Comparison of ENCODE assay signal across 13 mouse cellular contexts in the genomic region with DNA sequence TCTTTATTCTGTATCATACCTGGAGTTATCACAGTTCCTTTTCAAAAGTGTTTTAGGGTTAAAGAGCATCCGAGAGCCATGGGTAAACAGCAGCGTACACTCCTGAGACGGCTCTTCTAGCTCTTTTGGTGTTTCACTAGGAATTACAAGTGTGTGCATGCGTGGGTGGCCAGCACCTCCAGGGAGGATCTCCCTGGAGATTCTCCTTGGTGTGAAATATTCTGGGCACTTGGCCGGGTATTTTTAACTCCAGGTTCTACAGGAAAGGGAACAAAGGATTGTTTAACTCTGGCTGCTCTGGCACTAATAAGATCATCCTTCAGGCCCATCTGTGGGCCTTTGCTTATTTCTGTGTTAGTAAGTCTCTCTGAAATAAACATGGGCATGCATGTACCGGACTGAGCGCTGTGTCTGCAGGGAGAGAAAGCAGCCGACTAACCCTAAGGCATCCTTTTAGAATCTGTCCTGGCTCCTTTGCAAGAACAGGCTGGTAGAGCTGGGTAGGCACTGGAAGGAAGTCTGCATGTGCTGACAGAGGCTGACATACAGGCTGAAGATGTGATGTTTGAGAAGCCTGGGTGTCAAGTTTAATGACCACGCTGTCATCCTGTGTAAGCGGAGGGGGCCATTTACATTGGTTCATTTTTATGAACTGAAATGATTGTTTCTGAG. TPM values are rescaled to one million over a fixed set of nuclear protein-coding genes. Genes with fewer than 3 reads are reported as not detected.
DNase-seq lines count a peak whose midpoint lies in the region; ATAC-seq and TF ChIP-seq lines count a peak whose summit lies in the region.
"Had no signal": no experiment of that assay in that cellular context is flagged by ENCODE, and none has a peak within 500 bp of the region (broad histone marks: within the 10 kb centered on the region; RNA-seq: fewer than 3 reads in every experiment).

No protein-coding gene starts in this region.

- TF ChIP-seq POLR2A in cortical plate, adult 2 months (IDR thresholded peaks at IDR 0.05; ENCODE audit: extremely low read depth, insufficient read depth, low read length): no peak

- no peak overlapping the region for H3K4me2 ChIP-seq in forebrain, embryonic 13.5 days
- no peak overlapping the region for H3K4me2 ChIP-seq in hindbrain, embryonic 16.5 days (ENCODE audit: low read length)
- H3K4me2 ChIP-seq in midbrain, embryonic 15.5 days: no peak overlapping the region
- H3K4me2 ChIP-seq: liver, embryonic 13.5 days; neural tube, embryonic 12.5 days had no signal

- H3K27me3 ChIP-seq in forebrain, embryonic 13.5 days: no peaks in the 10 kb centered on the region
- no peaks in the 10 kb centered on the region; the same call in 1 of the 2 replicates for H3K27me3 ChIP-seq in forebrain, embryonic 10.5 days (ENCODE audit: poor library complexity, severe bottlenecking)
- H3K27me3 ChIP-seq in hindbrain, embryonic 16.5 days (replicated peaks; ENCODE audit: control insufficient read depth, insufficient read depth, low read length): no peaks in the 10 kb centered on the region
- no peaks in the 10 kb centered on the region for H3K27me3 ChIP-seq in midbrain, embryonic 15.5 days (replicated peaks)
- H3K27me3 ChIP-seq: liver, embryonic 13.5 days; neural tube, embryonic 12.5 days had no signal

- peak overlapping the region; percentile 28; the same call in 1 of the 2 replicates for H3K9ac ChIP-seq in forebrain, embryonic 13.5 days
- no peak overlapping the region for H3K9ac ChIP-seq in hindbrain, embryonic 16.5 days (ENCODE audit: low read depth, low read length)
- no peak overlapping the region for H3K9ac ChIP-seq in midbrain, embryonic 15.5 days
- H3K9ac ChIP-seq: liver, embryonic 13.5 days; neural tube, embryonic 12.5 days had no signal

- ATAC-seq in forebrain, embryonic 13.5 days: peak; percentile 39; the same call in 1 of the 2 replicates
- peak; percentile 77 for ATAC-seq in hindbrain, embryonic 16.5 days
- peak; percentile 87 for ATAC-seq in midbrain, embryonic 15.5 days (replicated peaks)
- ATAC-seq in megakaryocyte progenitor cell, adult 5-6 weeks (replicated peaks; ENCODE audit: poor library complexity): no peak

- no peaks in the 10 kb centered on the region for H3K9me3 ChIP-seq in forebrain, embryonic 13.5 days (replicated peaks)
- no peaks in the 10 kb centered on the region for H3K9me3 ChIP-seq in forebrain, embryonic 10.5 days
- H3K9me3 ChIP-seq in hindbrain, embryonic 16.5 days (ENCODE audit: control insufficient read depth, low read length): no peaks in the 10 kb centered on the region; the same call in 1 of the 2 replicates
- H3K9me3 ChIP-seq in midbrain, embryonic 15.5 days: no peaks in the 10 kb centered on the region
- H3K9me3 ChIP-seq: heart, embryonic 10.5 days; liver, embryonic 13.5 days had no signal

- DNase-seq in forebrain, embryonic 10.5 days (ENCODE audit: extremely low spot score, low spot score): no peak
- DNase-seq in retina, embryonic 14.5 days (ENCODE audit: low spot score): no peak
- DNase-seq in thymus, adult 18-20 months: no peak
- DNase-seq: liver, embryonic 13.5 days; spleen, adult 18-20 months; thymus, postnatal 14 days had no signal

- peak overlapping the region; percentile 76 for H3K27ac ChIP-seq in forebrain, embryonic 13.5 days
- no peak overlapping the region for H3K27ac ChIP-seq in forebrain, embryonic 10.5 days
- peak overlapping the region; percentile 70 for H3K27ac ChIP-seq in cortical plate, adult 2 months (ENCODE audit: insufficient read depth, low read length)
- H3K27ac ChIP-seq in hindbrain, embryonic 16.5 days (ENCODE audit: low read depth, low read length): peak overlapping the region; percentile 14; the same call in 1 of the 2 replicates
- H3K27ac ChIP-seq in midbrain, embryonic 15.5 days: peak overlapping the region; percentile 81
- H3K27ac ChIP-seq: heart, embryonic 10.5 days; liver, embryonic 13.5 days; neural tube, embryonic 12.5 days had no signal

- H3K4me1 ChIP-seq in forebrain, embryonic 13.5 days: peaks cover 18% of the 10 kb centered on the region
- 0 out of 2 replicates have a peak, but pooled peaks cover 3% of the 10 kb centered on the region for H3K4me1 ChIP-seq in forebrain, embryonic 10.5 days
- peaks cover 21% of the 10 kb centered on the region for H3K4me1 ChIP-seq in cortical plate, adult 2 months (ENCODE audit: control insufficient read depth, insufficient read depth, low read length)
- H3K4me1 ChIP-seq in hindbrain, embryonic 16.5 days (ENCODE audit: control insufficient read depth, insufficient read depth, low read depth, low read length): peaks cover 8% of the 10 kb centered on the region
- H3K4me1 ChIP-seq in midbrain, embryonic 15.5 days: peaks cover 24% of the 10 kb centered on the region
- H3K4me1 ChIP-seq: liver, embryonic 13.5 days; neural tube, embryonic 12.5 days had no signal

- no peak overlapping the region for H3K4me3 ChIP-seq in forebrain, embryonic 13.5 days
- no peak overlapping the region for H3K4me3 ChIP-seq in forebrain, embryonic 10.5 days
- no peak overlapping the region for H3K4me3 ChIP-seq in cortical plate, adult 2 months (ENCODE audit: insufficient read depth, low read length)
- no peak overlapping the region for H3K4me3 ChIP-seq in hindbrain, embryonic 16.5 days (ENCODE audit: low read length)
- no peak overlapping the region for H3K4me3 ChIP-seq in midbrain, embryonic 15.5 days
- H3K4me3 ChIP-seq: heart, embryonic 10.5 days; liver, embryonic 13.5 days; neural tube, embryonic 12.5 days had no signal

- no peak for TF ChIP-seq CTCF in cortical plate, adult 2 months (IDR thresholded peaks at IDR 0.05; ENCODE audit: extremely low read depth, insufficient read depth, low read length)

- 63% methylated on average over 10 of the region's 10 CpGs for WGBS in forebrain, embryonic 13.5 days
- 84% methylated on average over 10 of the region's 10 CpGs for WGBS in forebrain, embryonic 10.5 days
- 57% methylated on average over 10 of the region's 10 CpGs for WGBS in hindbrain, embryonic 16.5 days
- WGBS in midbrain, embryonic 15.5 days: 52% methylated on average over 10 of the region's 10 CpGs

- H3K36me3 ChIP-seq in forebrain, embryonic 13.5 days (ENCODE audit: poor library complexity, severe bottlenecking): no peaks in the 10 kb centered on the region
- H3K36me3 ChIP-seq in forebrain, embryonic 10.5 days (replicated peaks): no peaks in the 10 kb centered on the region
- H3K36me3 ChIP-seq in hindbrain, embryonic 16.5 days (ENCODE audit: control insufficient read depth, insufficient read depth, low read length): no peaks in the 10 kb centered on the region
- H3K36me3 ChIP-seq in midbrain, embryonic 15.5 days (replicated peaks): no peaks in the 10 kb centered on the region
- H3K36me3 ChIP-seq: heart, embryonic 10.5 days; liver, embryonic 13.5 days; neural tube, embryonic 12.5 days had no signal

RNA-seq across cellular contexts. Expression of gene Sh3rf3, which starts 58.1 kb away (rescaled TPM):
- polyA plus RNA-seq in forebrain, embryonic 13.5 days (2015; fragmentation: Nextera tagmentation; extraction: Ambion mirVana): 6.1 TPM in 2 replicates
- polyA plus RNA-seq in forebrain, embryonic 10.5 days (2016; fragmentation: Nextera tagmentation; extraction: Ambion mirVana): 0.36 and 0.48 TPM in 2 replicates
- 19.6 and 22.9 TPM in 2 replicates for polyA plus RNA-seq in cortical plate, adult 2 months (2012; rRNA removed)
- 2.5 and 2.7 TPM in 2 replicates for polyA plus RNA-seq in hindbrain, embryonic 16.5 days (2015; fragmentation: Nextera tagmentation; extraction: Ambion mirVana)
- 3.1 and 4.0 TPM in 2 replicates for polyA plus RNA-seq in midbrain, embryonic 15.5 days (2015; fragmentation: Nextera tagmentation; extraction: Ambion mirVana)
- 0.05 TPM in 1 of 2 replicates, not detected in the other for total RNA-seq in megakaryocyte progenitor cell, adult 5-6 weeks (2015)
- not detected in 2 replicates for total RNA-seq in megakaryocyte progenitor cell, adult 5-6 weeks (2017)
- polyA plus RNA-seq: liver, embryonic 13.5 days had no signal
